Mouse (Mus musculus) forebrain, embryonic 15.5 days (tissue): ENCODE results near the gene Btrc. TPM values are rescaled to one million over a fixed set of nuclear protein-coding genes. Genes with fewer than 3 reads are reported as not detected.
"Not testable (repeated sequence)": the region's sequence is repeated elsewhere in the genome, so short reads cannot be mapped to it uniquely, and the experiment has no call there.

ENCODE experiments used
- ATAC-seq: fragments of 200-750 bp; cut with Nextera tagmentation; replicated peaks from 2 replicates; pipeline ENCODE4 v1.8.0; 2017; ENCODE audit warnings: mild to moderate bottlenecking, moderate TSS enrichment, moderate library complexity
- H3K27ac ChIP-seq: fragments of 300-500 bp; sonication (generic); replicated peaks from 2 replicates; pipeline ENCODE4 v1.5.1; 2015; ENCODE audit warnings: mild to moderate bottlenecking, inconsistent platforms
- H3K27me3 ChIP-seq: fragments of 300-500 bp; sonication (generic); 2 replicates; pipeline ENCODE4 v1.6.1; 2015; ENCODE audit warnings: inconsistent platforms
- H3K36me3 ChIP-seq: fragments of 300-500 bp; sonication (generic); 2 replicates; pipeline ENCODE4 v1.6.1; 2015; ENCODE audit warnings: mild to moderate bottlenecking, inconsistent platforms
- H3K4me1 ChIP-seq: fragments of 300-500 bp; sonication (generic); 2 replicates; pipeline ENCODE4 v1.6.1; 2015; ENCODE audit warnings: inconsistent platforms
- H3K4me2 ChIP-seq: fragments of 300-500 bp; sonication (generic); replicated peaks from 2 replicates; pipeline ENCODE4 v1.6.1; 2015; ENCODE audit warnings: mild to moderate bottlenecking, inconsistent platforms
- H3K4me3 ChIP-seq: fragments of 300-500 bp; sonication (generic); 2 replicates; pipeline ENCODE4 v1.5.1; 2015; ENCODE audit warnings: mild to moderate bottlenecking, inconsistent platforms
- H3K9ac ChIP-seq: fragments of 300-500 bp; sonication (generic); replicated peaks from 2 replicates; pipeline ENCODE4 v1.6.1; 2015; ENCODE audit warnings: mild to moderate bottlenecking, inconsistent platforms
- H3K9me3 ChIP-seq: fragments of 300-500 bp; sonication (generic); 2 replicates; pipeline ENCODE4 v1.6.1; 2016; ENCODE audit warnings: inconsistent platforms
- WGBS: fragments of 180-500 bp; shearing (Covaris S2); methylation state at CpG from one replicate; pipeline ENCODE4 v1.1.7; 2015; ENCODE audit warnings: mixed read lengths; 5-methylcytosine and 5-hydroxymethylcytosine counted together
- polyA plus RNA-seq: library from polyadenylated mRNA; unstranded; fragments of >200 nt; fragmentation: Nextera tagmentation; extraction: Ambion mirVana; gene quantifications from 2 replicates; pipeline ENCODE4 v1.2.1, GENCODE M21; 2015

Btrc gene
- polyA plus RNA-seq, 1 experiment from 2014 or later: 63.7 TPM

GRCm38 (mm10) chr19:45542061-45542460, 178.5 kb downstream of the Btrc start:
- Histone ChIP-seq H3K36me3 (no peaks in the 10 kb centered on the region), H3K9me3 (no peaks in the 10 kb centered on the region), H3K4me2 (peak overlapping the region; percentile 58), H3K4me1 (peaks cover 25% of the 10 kb centered on the region), H3K4me3 (peak overlapping the region; percentile 41), H3K9ac (peak overlapping the region; percentile 47; the same call in 1 of the 2 replicates), H3K27ac (peak overlapping the region; percentile 38; the same call in 1 of the 2 replicates), H3K27me3 (peaks cover 30% of the 10 kb centered on the region)
- 19% methylated on average over 3 of the region's 3 CpGs for WGBS
- ATAC-seq: no peak

- Histone ChIP-seq H3K27me3 (peaks cover 33% of the 10 kb centered on the region), H3K4me1 (peaks cover 25% of the 10 kb centered on the region), H3K27ac (no peak overlapping the region), H3K4me3 (peak overlapping the region; percentile 38), H3K4me2 (peak overlapping the region; percentile 79), H3K36me3 (no peaks in the 10 kb centered on the region), H3K9ac (0 out of 2 replicates have a peak overlapping the region, but pooled peaks have one; percentile 42), H3K9me3 (no peaks in the 10 kb centered on the region)
- ATAC-seq: no peak
- WGBS: 1% methylated on average over 21 of the region's 26 CpGs
Measured at GRCm38 (mm10) chr19:45544152-45544924, 180.8 kb downstream of the Btrc start.

- Histone ChIP-seq H3K36me3 (no peaks in the 10 kb centered on the region), H3K4me2 (peak overlapping the region; percentile 79), H3K4me1 (peaks cover 25% of the 10 kb centered on the region), H3K27me3 (peaks cover 39% of the 10 kb centered on the region), H3K9ac (peak overlapping the region; percentile 42; the same call in 1 of the 2 replicates), H3K27ac (no peak overlapping the region), H3K4me3 (peak overlapping the region; percentile 38), H3K9me3 (no peaks in the 10 kb centered on the region)
- under 1% methylated on average over 30 of the region's 30 CpGs for WGBS
- ATAC-seq: peak; percentile 64
Measured at GRCm38 (mm10) chr19:45544925-45545321, 181.4 kb downstream of the Btrc start.

DNA sequence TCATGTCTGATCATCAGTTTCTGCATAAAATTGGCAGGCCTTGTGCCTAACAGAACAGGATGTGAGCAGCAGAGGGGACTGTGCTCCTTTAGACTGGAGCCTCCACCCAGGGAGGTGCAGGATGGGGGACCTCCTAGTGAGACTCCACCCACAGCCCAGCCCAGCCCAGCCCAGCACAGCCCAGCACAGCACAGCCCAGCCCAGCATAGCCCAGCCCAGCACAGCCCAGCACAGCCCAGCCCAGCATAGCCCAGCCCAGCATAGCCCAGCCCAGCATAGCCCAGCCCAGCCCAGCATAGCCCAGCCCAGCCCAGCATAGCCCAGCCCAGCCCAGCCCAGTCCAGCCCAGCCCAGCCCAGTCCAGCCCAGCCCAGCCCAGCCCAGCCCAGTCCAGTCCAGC, 184.7 kb downstream of the Btrc start:
- H3K9me3 ChIP-seq, H3K4me3 ChIP-seq, H3K27ac ChIP-seq, ATAC-seq, H3K4me2 ChIP-seq, H3K36me3 ChIP-seq, H3K9ac ChIP-seq: not testable (repeated sequence)
- peaks cover 35% of the 10 kb centered on the region for H3K27me3 ChIP-seq
- peaks cover 11% of the 10 kb centered on the region for H3K4me1 ChIP-seq

DNA sequence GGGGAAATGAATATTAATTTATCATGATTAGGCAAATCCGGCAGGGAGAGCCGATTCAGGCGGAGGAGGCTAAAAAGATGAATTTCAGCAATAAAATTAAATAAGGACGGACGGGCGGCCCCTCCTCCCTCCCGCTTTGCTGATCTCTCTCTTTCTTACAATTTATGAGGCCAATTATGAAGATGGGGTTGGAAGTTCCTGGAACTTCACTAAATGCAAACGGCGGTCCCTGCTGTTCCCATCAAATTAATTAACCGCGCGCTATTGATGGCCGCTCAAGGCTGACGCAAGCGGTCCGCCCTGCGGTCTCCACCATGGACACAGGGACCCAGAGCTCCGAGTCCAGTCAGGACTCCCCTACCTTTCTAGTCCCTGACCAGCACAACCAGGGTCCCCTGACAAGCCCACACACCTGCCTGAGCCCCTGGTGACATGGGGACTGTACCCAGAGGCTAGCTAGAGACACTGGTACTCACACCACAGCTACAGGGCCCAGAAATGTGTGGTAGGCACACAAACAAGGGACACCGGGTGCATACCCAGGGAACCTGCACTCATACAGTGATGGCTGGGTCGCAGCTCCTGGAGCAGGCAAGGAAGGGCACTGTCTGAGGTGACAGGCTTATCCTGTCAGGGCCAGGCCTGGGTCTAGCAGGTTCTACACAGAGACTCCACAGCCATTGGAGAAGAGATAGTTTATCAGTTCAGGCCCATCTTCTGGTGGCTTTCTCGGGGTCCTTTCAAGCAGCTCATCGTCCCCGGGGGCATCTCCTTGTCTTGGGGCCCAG, 185.8 kb downstream of the Btrc start:
- no peak for ATAC-seq
- H3K4me2 ChIP-seq: no peak overlapping the region
- H3K9ac ChIP-seq: no peak overlapping the region
- no peaks in the 10 kb centered on the region for H3K9me3 ChIP-seq
- no peaks in the 10 kb centered on the region for H3K36me3 ChIP-seq
- no peak overlapping the region for H3K27ac ChIP-seq
- H3K27me3 ChIP-seq: peaks cover 27% of the 10 kb centered on the region
- WGBS: 57% methylated on average over 23 of the region's 23 CpGs
- peaks cover 7% of the 10 kb centered on the region for H3K4me1 ChIP-seq
- no peak overlapping the region for H3K4me3 ChIP-seq

DNA sequence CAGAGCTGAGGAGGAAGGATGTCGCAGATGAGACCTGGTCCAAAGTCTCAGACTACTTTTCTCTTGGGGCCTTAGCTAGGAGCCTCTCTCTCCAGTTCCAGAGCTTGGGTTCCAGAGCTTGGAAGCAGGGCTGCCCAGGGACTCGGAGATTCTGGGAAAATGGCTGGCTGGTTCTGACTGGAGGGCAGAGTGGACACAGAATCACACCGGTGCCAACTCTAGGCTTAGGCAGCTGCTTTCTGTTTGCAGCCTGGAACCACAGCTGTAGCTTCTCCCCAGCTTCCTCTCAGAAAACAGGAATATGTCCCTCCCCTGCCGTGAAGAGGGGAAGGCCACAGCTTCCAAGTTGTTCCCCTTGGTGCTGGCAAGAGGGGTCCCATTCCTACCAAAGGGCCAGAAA, 186.4 kb downstream of the Btrc start:
- Histone ChIP-seq H3K4me2 (no peak overlapping the region), H3K9me3 (no peaks in the 10 kb centered on the region), H3K36me3 (no peaks in the 10 kb centered on the region), H3K4me3 (no peak overlapping the region), H3K4me1 (0 out of 2 replicates have a peak, but pooled peaks cover 2% of the 10 kb centered on the region), H3K27ac (no peak overlapping the region), H3K9ac (no peak overlapping the region), H3K27me3 (peaks cover 27% of the 10 kb centered on the region)
- ATAC-seq: no peak
- 85% methylated on average over 4 of the region's 4 CpGs for WGBS

- Histone ChIP-seq H3K4me2 (no peak overlapping the region), H3K36me3 (no peaks in the 10 kb centered on the region), H3K4me3 (no peak overlapping the region), H3K9me3 (no peaks in the 10 kb centered on the region), H3K9ac (no peak overlapping the region), H3K27me3 (peaks cover 12% of the 10 kb centered on the region), H3K27ac (no peak overlapping the region), H3K4me1 (no peaks in the 10 kb centered on the region)
- WGBS: 86% methylated on average over 6 of the region's 6 CpGs
- no peak for ATAC-seq
Measured at GRCm38 (mm10) chr19:45552187-45552586, 188.7 kb downstream of the Btrc start.

- no peak for ATAC-seq
- Histone ChIP-seq H3K4me1 (no peaks in the 10 kb centered on the region), H3K36me3 (no peaks in the 10 kb centered on the region), H3K27ac (no peak overlapping the region), H3K4me2 (no peak overlapping the region), H3K9me3 (no peaks in the 10 kb centered on the region), H3K9ac (no peak overlapping the region), H3K27me3 (peaks cover 11% of the 10 kb centered on the region), H3K4me3 (no peak overlapping the region)
- WGBS: 95% methylated on average over 11 of the region's 11 CpGs
Measured at GRCm38 (mm10) chr19:45554136-45554535, 190.6 kb downstream of the Btrc start.

GRCm38 (mm10) chr19:45560153-45560890, 196.8 kb downstream of the Btrc start, which contains the start of the genes Poll and Gm17018:
Poll (minus strand) TSS chr19:45560531.
Gm17018 (plus strand) TSS chr19:45560615.
- peaks cover 14% of the 10 kb centered on the region for H3K4me1 ChIP-seq
- no peaks in the 10 kb centered on the region for H3K9me3 ChIP-seq
- peak; percentile 84 for ATAC-seq
- H3K4me3 ChIP-seq: peak within 1 kb of the TSS; percentile 49
- H3K27ac ChIP-seq: peak within 1 kb of the TSS; percentile 29; the same call in 1 of the 2 replicates
- peak within 1 kb of the TSS; percentile 74 for H3K9ac ChIP-seq
- WGBS: under 1% methylated on average over 35 of the region's 35 CpGs
- no peaks in the 10 kb centered on the region for H3K36me3 ChIP-seq
- H3K27me3 ChIP-seq: no peaks in the 10 kb centered on the region
- H3K4me2 ChIP-seq: peak within 1 kb of the TSS; percentile 93

DNA sequence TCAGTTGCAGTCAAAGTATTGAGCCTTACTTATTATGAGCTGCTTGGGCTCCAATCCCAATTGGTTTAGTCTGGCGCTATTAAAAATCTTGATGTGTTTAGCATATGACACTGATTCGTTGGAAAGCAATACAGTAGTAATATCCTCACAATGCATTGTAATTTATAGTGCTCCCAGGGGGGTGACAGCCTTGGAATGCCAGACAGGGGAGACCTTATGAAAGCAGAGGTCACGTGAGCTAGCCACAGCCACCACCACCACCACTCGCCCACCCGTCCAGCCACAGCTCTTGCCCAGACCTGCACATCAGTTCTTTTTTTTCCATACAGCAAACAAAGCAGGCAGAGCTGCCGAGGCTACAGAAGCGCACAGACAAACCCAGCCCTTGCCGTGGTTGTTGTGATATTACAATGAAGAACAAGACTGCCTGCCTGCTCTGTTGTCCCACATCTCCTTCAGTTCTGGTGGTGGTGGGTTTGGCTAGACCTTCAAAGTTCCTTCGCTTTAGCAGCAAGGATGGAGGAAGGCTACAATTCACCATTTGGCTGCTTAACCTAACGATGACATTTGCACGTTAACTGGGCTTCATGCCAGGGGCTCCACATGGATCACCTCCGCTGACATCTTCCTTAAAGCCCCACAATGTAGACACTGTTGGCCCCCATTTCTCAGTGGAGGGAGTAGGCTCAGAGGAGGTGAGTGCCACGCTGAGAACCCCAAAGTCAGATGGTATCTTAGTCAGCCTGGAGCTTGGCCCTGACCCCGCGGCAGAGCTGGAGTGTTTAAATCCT, 202.6 kb downstream of the Btrc start:
- peaks cover 14% of the 10 kb centered on the region; the same call in 1 of the 2 replicates for H3K4me1 ChIP-seq
- no peaks in the 10 kb centered on the region for H3K27me3 ChIP-seq
- H3K4me3 ChIP-seq: no peak overlapping the region
- 52% methylated on average over 15 of the region's 15 CpGs for WGBS
- ATAC-seq: no peak
- H3K4me2 ChIP-seq: no peak overlapping the region
- H3K9me3 ChIP-seq: no peaks in the 10 kb centered on the region
- no peaks in the 10 kb centered on the region for H3K36me3 ChIP-seq
- no peak overlapping the region for H3K9ac ChIP-seq
- H3K27ac ChIP-seq: no peak overlapping the region

DNA sequence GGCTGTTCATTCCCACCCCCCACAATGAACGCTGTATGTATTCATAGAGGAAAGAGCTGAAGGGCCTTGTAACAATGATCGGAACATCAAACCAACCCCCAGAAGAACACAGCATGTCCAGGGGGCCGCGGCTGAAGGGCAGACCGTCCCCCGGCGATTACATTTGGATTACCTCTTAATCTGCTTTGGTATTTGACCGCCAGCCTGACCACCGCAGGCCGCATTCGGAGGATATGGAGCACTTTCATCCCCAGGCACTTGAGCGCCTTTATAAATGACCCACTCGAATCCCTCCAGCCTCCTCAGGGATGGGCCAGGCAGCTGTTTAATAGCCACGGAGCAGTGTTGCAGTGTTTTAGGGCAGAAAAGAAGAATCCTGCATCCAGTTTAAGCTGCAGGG, 203.8 kb downstream of the Btrc start:
- no peaks in the 10 kb centered on the region for H3K36me3 ChIP-seq
- no peak overlapping the region for H3K4me3 ChIP-seq
- no peak for ATAC-seq
- H3K9me3 ChIP-seq: no peaks in the 10 kb centered on the region
- no peak overlapping the region for H3K27ac ChIP-seq
- H3K27me3 ChIP-seq: no peaks in the 10 kb centered on the region
- H3K4me2 ChIP-seq: no peak overlapping the region
- H3K4me1 ChIP-seq: peaks cover 12% of the 10 kb centered on the region; the same call in 1 of the 2 replicates
- 10% methylated on average over 14 of the region's 14 CpGs for WGBS
- no peak overlapping the region for H3K9ac ChIP-seq
